ENCODE assay signal across 35 mouse cellular contexts in genomic region chr14:31683610-31684009, GRCm38 (mm10). TPM values are rescaled to one million over a fixed set of nuclear protein-coding genes. Genes with fewer than 3 reads are reported as not detected.
DNase-seq lines count a peak whose midpoint lies in the region; ATAC-seq and TF ChIP-seq lines count a peak whose summit lies in the region.
"Had no signal": no experiment of that assay in that cellular context is flagged by ENCODE, and none has a peak within 500 bp of the region (broad histone marks: within the 10 kb centered on the region; RNA-seq: fewer than 3 reads in every experiment).

No protein-coding gene starts in this region.

- no peak overlapping the region for H3K4me3 ChIP-seq in liver, postnatal 0 days (ENCODE audit: low read depth, low read length)
- H3K4me3 ChIP-seq in liver, embryonic 11.5 days (ENCODE audit: low read depth, low read length), result no peak overlapping the region
- no peak overlapping the region for H3K4me3 ChIP-seq in spleen, adult 2 months (ENCODE audit: extremely low read depth, insufficient read depth, insufficient read length)
- H3K4me3 ChIP-seq: embryonic facial prominence, embryonic 13.5 days; forebrain, embryonic 10.5 days; forebrain, embryonic 15.5 days; heart, adult 2 months; heart, embryonic 13.5 days; hindbrain, embryonic 10.5 days; hindbrain, embryonic 15.5 days; limb, embryonic 13.5 days; liver, embryonic 12.5 days; neural tube, embryonic 12.5 days; stomach, embryonic 15.5 days had no signal

- 63% methylated on average over 1 of the region's 2 CpGs for WGBS in liver, postnatal 0 days (ENCODE audit: insufficient replicate concordance)
- 84% methylated on average over 2 of the region's 2 CpGs for WGBS in liver, embryonic 11.5 days
- 77% methylated on average over 2 of the region's 2 CpGs for WGBS in spleen, adult 2 months

- peaks cover 13% of the 10 kb centered on the region for H3K4me1 ChIP-seq in liver, postnatal 0 days (ENCODE audit: insufficient read depth)
- H3K4me1 ChIP-seq in liver, embryonic 11.5 days (replicated peaks; ENCODE audit: control insufficient read depth, insufficient read depth, low read length), result peaks cover 7% of the 10 kb centered on the region; the same call in 1 of the 2 replicates
- peaks cover 39% of the 10 kb centered on the region; the same call in 1 of the 2 replicates for H3K4me1 ChIP-seq in spleen, adult 2 months (ENCODE audit: control insufficient read depth, insufficient read depth, insufficient read length)
- H3K4me1 ChIP-seq: heart, embryonic 13.5 days; hindbrain, embryonic 15.5 days; neural tube, embryonic 12.5 days had no signal

- DNase-seq in liver, postnatal 0 days, result no peak
- no peak for DNase-seq in liver, embryonic 11.5 days (ENCODE audit: low spot score)
- no peak for DNase-seq in spleen, adult 2 months (ENCODE audit: low read depth in 1 of 2, low spot score in 2 of 2)
- DNase-seq in spleen, adult 12 weeks (ENCODE audit: low spot score), result no peak
- DNase-seq in layer of hippocampus, adult 11-12 months (ENCODE audit: low spot score), result no peak
- no peak for DNase-seq in left cerebral cortex, adult 9 months (ENCODE audit: low spot score in 2 of 2)
- DNase-seq: adrenal gland, adult 8-10 months; B cell, adult 2 months; cerebellum, adult 9-10 months; gastrocnemius, postnatal 25 days; heart, adult 2 months; heart, postnatal 10 days; kidney, adult 2 months; kidney, postnatal 14 days; lung, adult 2 months; lung, postnatal 10 days had no signal

- H3K9me3 ChIP-seq in liver, postnatal 0 days (ENCODE audit: low read length), result no peaks in the 10 kb centered on the region
- no peaks in the 10 kb centered on the region for H3K9me3 ChIP-seq in liver, embryonic 11.5 days (ENCODE audit: control insufficient read depth, low read length)
- H3K9me3 ChIP-seq: embryonic facial prominence, embryonic 13.5 days; forebrain, embryonic 10.5 days; forebrain, embryonic 15.5 days; heart, embryonic 13.5 days; hindbrain, embryonic 10.5 days; hindbrain, embryonic 15.5 days; limb, embryonic 13.5 days; liver, embryonic 12.5 days; neural tube, embryonic 12.5 days; stomach, embryonic 15.5 days had no signal

- H3K4me2 ChIP-seq in liver, postnatal 0 days (ENCODE audit: low read depth, low read length), result no peak overlapping the region
- no peak overlapping the region for H3K4me2 ChIP-seq in liver, embryonic 11.5 days
- H3K4me2 ChIP-seq: embryonic facial prominence, embryonic 13.5 days; forebrain, embryonic 15.5 days; heart, embryonic 13.5 days; hindbrain, embryonic 15.5 days; limb, embryonic 13.5 days; liver, embryonic 12.5 days; neural tube, embryonic 12.5 days; stomach, embryonic 15.5 days had no signal

- no peak overlapping the region for H3K9ac ChIP-seq in liver, postnatal 0 days (replicated peaks)
- no peak overlapping the region for H3K9ac ChIP-seq in liver, embryonic 11.5 days (ENCODE audit: low read depth, low read length)
- H3K9ac ChIP-seq: embryonic facial prominence, embryonic 13.5 days; forebrain, embryonic 15.5 days; heart, embryonic 13.5 days; hindbrain, embryonic 15.5 days; limb, embryonic 13.5 days; liver, embryonic 12.5 days; neural tube, embryonic 12.5 days; stomach, embryonic 15.5 days had no signal

- no peaks in the 10 kb centered on the region for H3K36me3 ChIP-seq in liver, postnatal 0 days (replicated peaks; ENCODE audit: insufficient read depth, low read length)
- H3K36me3 ChIP-seq in liver, embryonic 11.5 days (ENCODE audit: control insufficient read depth, insufficient read depth, low read length), result no peaks in the 10 kb centered on the region
- no peaks in the 10 kb centered on the region for H3K36me3 ChIP-seq in spleen, adult 2 months (ENCODE audit: control insufficient read depth, insufficient read depth, low read length)
- H3K36me3 ChIP-seq: embryonic facial prominence, embryonic 13.5 days; forebrain, embryonic 10.5 days; forebrain, embryonic 15.5 days; heart, embryonic 13.5 days; hindbrain, embryonic 10.5 days; hindbrain, embryonic 15.5 days; limb, embryonic 13.5 days; liver, embryonic 12.5 days; neural tube, embryonic 12.5 days; stomach, embryonic 15.5 days had no signal

- no peak for TF ChIP-seq POLR2A in spleen, adult 2 months (IDR thresholded peaks at IDR 0.05; ENCODE audit: low read depth, low read length)

- no peak for TF ChIP-seq EP300 in liver, postnatal 0 days (IDR thresholded peaks at IDR 0.05; ENCODE audit: low read depth)

- ATAC-seq in liver, postnatal 0 days, result no peak
- no peak for ATAC-seq in liver, embryonic 11.5 days (replicated peaks; ENCODE audit: low FRiP score)
- peak; percentile 52 to 66 for ATAC-seq in hematopoietic stem cell, adult 5-6 weeks (replicated peaks in 1 of 2; ENCODE audit: insufficient read depth in 1 of 2, low FRiP score in 2 of 2, low TSS enrichment in 1 of 2, low read depth in 1 of 2, poor library complexity in 2 of 2, severe bottlenecking in 2 of 2)
- ATAC-seq: forebrain, embryonic 15.5 days; liver, embryonic 12.5 days; midbrain, embryonic 16.5 days had no signal

- no peak for TF ChIP-seq CTCF in liver, postnatal 0 days (IDR thresholded peaks at IDR 0.05; ENCODE audit: low read depth)
- TF ChIP-seq CTCF in spleen, adult 2 months (IDR thresholded peaks at IDR 0.05; ENCODE audit: extremely low read depth, insufficient read depth, insufficient read length, insufficient replicate concordance), result no peak

- H3K27me3 ChIP-seq in liver, postnatal 0 days (ENCODE audit: insufficient read depth, low read length), result no peaks in the 10 kb centered on the region
- H3K27me3 ChIP-seq in liver, embryonic 11.5 days (replicated peaks; ENCODE audit: control insufficient read depth, insufficient read depth, low read length), result no peaks in the 10 kb centered on the region
- H3K27me3 ChIP-seq in spleen, adult 2 months (ENCODE audit: control insufficient read depth, insufficient read depth, low read length), result no peaks in the 10 kb centered on the region
- H3K27me3 ChIP-seq: embryonic facial prominence, embryonic 13.5 days; forebrain, embryonic 15.5 days; heart, embryonic 13.5 days; hindbrain, embryonic 15.5 days; limb, embryonic 13.5 days; liver, embryonic 12.5 days; neural tube, embryonic 12.5 days; stomach, embryonic 15.5 days had no signal

- H3K27ac ChIP-seq in liver, postnatal 0 days (ENCODE audit: low read depth), result peak overlapping the region; percentile 68
- H3K27ac ChIP-seq in liver, embryonic 11.5 days (ENCODE audit: low read depth, low read length), result no peak overlapping the region
- peak overlapping the region; percentile 72; the same call in 1 of the 2 replicates for H3K27ac ChIP-seq in spleen, adult 2 months (ENCODE audit: insufficient read depth, low read length)
- H3K27ac ChIP-seq: forebrain, embryonic 10.5 days; forebrain, embryonic 15.5 days; heart, adult 2 months; heart, embryonic 13.5 days; hindbrain, embryonic 10.5 days; hindbrain, embryonic 15.5 days; limb, embryonic 13.5 days; neural tube, embryonic 12.5 days; stomach, embryonic 15.5 days had no signal

RNA-seq across cellular contexts. Expression of gene Hacl1, which starts 42.5 kb away (rescaled TPM):
- polyA plus RNA-seq in liver, postnatal 0 days (2015; fragmentation: Nextera tagmentation; extraction: Ambion mirVana), result 310 and 342 TPM in 2 replicates
- polyA plus RNA-seq in liver, embryonic 11.5 days (2014; fragmentation: Nextera tagmentation; extraction: Ambion mirVana), result 8.1 and 10.5 TPM in 2 replicates
- 4.5 and 6.1 TPM in 2 replicates for polyA plus RNA-seq in spleen, adult 2 months (2012; rRNA removed)
- total RNA-seq in hematopoietic stem cell, adult 5-6 weeks (2017), result 26.0 and 51.5 TPM in 2 replicates

RNA-seq across cellular contexts. Expression of gene Btd, which starts 42.8 kb away (rescaled TPM):
- 40.3 and 44.1 TPM in 2 replicates for polyA plus RNA-seq in liver, postnatal 0 days (2015; fragmentation: Nextera tagmentation; extraction: Ambion mirVana)
- polyA plus RNA-seq in liver, embryonic 11.5 days (2014; fragmentation: Nextera tagmentation; extraction: Ambion mirVana), result 11.4 and 13.3 TPM in 2 replicates
- 16.8 and 19.0 TPM in 2 replicates for polyA plus RNA-seq in spleen, adult 2 months (2012; rRNA removed)
- total RNA-seq in hematopoietic stem cell, adult 5-6 weeks (2017), result 12.3 and 23.3 TPM in 2 replicates

RNA-seq across cellular contexts. Expression of gene Gm49387, which starts 42.9 kb away (rescaled TPM):
- 0.89 and 3.9 TPM in 2 replicates for polyA plus RNA-seq in liver, postnatal 0 days (2015; fragmentation: Nextera tagmentation; extraction: Ambion mirVana)
- polyA plus RNA-seq in liver, embryonic 11.5 days (2014; fragmentation: Nextera tagmentation; extraction: Ambion mirVana), result 0.19 and 1.9 TPM in 2 replicates
- 0.32 TPM in 1 of 2 replicates, not detected in the other for polyA plus RNA-seq in spleen, adult 2 months (2012; rRNA removed)
- total RNA-seq in hematopoietic stem cell, adult 5-6 weeks (2017), result not detected in 2 replicates
- total RNA-seq: adrenal gland, adult 8-10 months; adrenal gland, postnatal 4 days; ES-E14; gastrocnemius, adult 18-20 months; layer of hippocampus, adult 18-20 months; layer of hippocampus, postnatal 10 days had no signal
- polyA plus RNA-seq: frontal cortex, adult 2 months; heart, embryonic 13.5 days; hindbrain, embryonic 15.5 days; kidney, adult 2 months; lung, adult 2 months; midbrain, embryonic 16.5 days; stomach, embryonic 15.5 days; urinary bladder, adult 2 months had no signal

Comparison
In these comparisons a context has a peak if more than half of its experiments do, and no peak if none do; other contexts are left out.
1. RNA of gene Hacl1, which starts 42.5 kb away (polyA plus RNA-seq): 310 to 342 TPM in liver, postnatal 0 days; 8.1 to 10.5 TPM in liver, embryonic 11.5 days and 4.5 to 6.1 TPM in spleen, adult 2 months; every median in the first group is over 10 times any median in the second.
2. ATAC-seq: peak in hematopoietic stem cell, adult 5-6 weeks (2 of 2); none in liver, postnatal 0 days (single experiment) and liver, embryonic 11.5 days (single experiment).